Mouse (Mus musculus) olfactory bulb, adult 2 months (tissue): ENCODE data around the gene Tulp1.

Experiments used
- CTCF ChIP-seq: fragments of 200-500 bp; IDR thresholded peaks from 2 replicates; pipeline ENCODE4 v1.5.1; 2012; ENCODE audit warnings: low read depth, mild to moderate bottlenecking, low read length, moderate library complexity; ENCODE audit not compliant: insufficient read depth
- POLR2A ChIP-seq: fragments of 200-500 bp; IDR thresholded peaks from 2 replicates; pipeline ENCODE4 v1.6.1; 2012; ENCODE audit warnings: mild to moderate bottlenecking, low read depth, low read length, moderate library complexity; ENCODE audit not compliant: insufficient read depth

DNA sequence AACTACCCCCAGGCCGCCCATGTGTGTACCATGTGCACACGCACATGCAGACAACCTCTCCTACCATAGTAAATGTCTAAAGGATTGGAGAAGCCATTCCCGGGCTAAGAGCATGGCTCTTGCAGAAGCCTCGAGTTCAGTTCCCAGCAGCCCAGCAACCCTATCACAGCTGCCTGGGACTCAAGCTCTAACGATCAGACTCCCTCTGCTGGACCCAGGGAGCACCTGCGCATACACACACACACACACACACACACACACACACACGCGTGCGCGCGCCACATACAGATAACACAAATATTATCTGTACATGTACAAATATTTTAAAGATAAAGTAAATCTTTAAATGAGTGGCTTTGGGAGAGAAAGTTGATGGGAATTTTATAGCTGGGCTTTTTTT lies 39.3 kb upstream of the Tulp1 start:
- TF ChIP-seq CTCF (no peak), POLR2A (no peak)
